Mouse (Mus musculus): Measurements from ENCODE around the gene Pitpnm1. TPM values are rescaled to one million over a fixed set of nuclear protein-coding genes. Genes with fewer than 3 reads are reported as not detected.

Pitpnm1 gene
- total and polyA plus RNA-seq, 2 experiments from 2014 or later: 82.9 to 127 TPM

GRCm38 (mm10) chr19:4088146-4088545, 11.7 kb upstream of the Pitpnm1 start:
- Histone ChIP-seq H3K4me2 (ENCODE audit: low read depth) (no peak overlapping the region), H3K4me3 (ENCODE audit: low read depth, low read length) (no peak overlapping the region), H3K36me3 (ENCODE audit: insufficient read depth) (no peaks in the 10 kb centered on the region), H3K4me1 (ENCODE audit: insufficient read depth) (no peaks in the 10 kb centered on the region), H3K27me3 (ENCODE audit: insufficient read depth, low read length) (no peaks in the 10 kb centered on the region), H3K9ac (no peak overlapping the region), H3K27ac (ENCODE audit: low read depth, low read length) (no peak overlapping the region), H3K9me3 (ENCODE audit: low read length) (no peaks in the 10 kb centered on the region)
- ATAC-seq (no peak), DNase-seq (no peak)
- no peak for TF ChIP-seq CTCF (IDR thresholded peaks at IDR 0.05; ENCODE audit: low read depth)
- WGBS: 58% methylated on average over 5 of the region's 5 CpGs

- Histone ChIP-seq H3K36me3 (ENCODE audit: insufficient read depth) (no peaks in the 10 kb centered on the region), H3K9ac (no peak overlapping the region), H3K4me3 (ENCODE audit: low read depth, low read length) (no peak overlapping the region), H3K9me3 (ENCODE audit: low read length) (no peaks in the 10 kb centered on the region), H3K4me2 (ENCODE audit: low read depth) (no peak overlapping the region), H3K4me1 (ENCODE audit: insufficient read depth) (no peaks in the 10 kb centered on the region), H3K27ac (ENCODE audit: low read depth, low read length) (no peak overlapping the region), H3K27me3 (ENCODE audit: insufficient read depth, low read length) (no peaks in the 10 kb centered on the region)
- no peak for ATAC-seq
- WGBS: 29% methylated on average over 6 of the region's 6 CpGs
- TF ChIP-seq CTCF (IDR thresholded peaks at IDR 0.05; ENCODE audit: low read depth): no peak
- DNase-seq: no peak
Observed at GRCm38 (mm10) chr19:4089128-4089527, 10.7 kb upstream of the Pitpnm1 start.

GRCm38 (mm10) chr19:4090446-4090845, 9.4 kb upstream of the Pitpnm1 start:
- no peaks in the 10 kb centered on the region for H3K4me1 ChIP-seq (ENCODE audit: insufficient read depth)
- no peaks in the 10 kb centered on the region for H3K36me3 ChIP-seq (ENCODE audit: insufficient read depth)
- WGBS: 89% methylated on average over 3 of the region's 3 CpGs
- no peak overlapping the region for H3K4me3 ChIP-seq (ENCODE audit: low read depth, low read length)
- no peak for ATAC-seq
- no peak for DNase-seq
- TF ChIP-seq CTCF (IDR thresholded peaks at IDR 0.05; ENCODE audit: low read depth): no peak
- H3K27ac ChIP-seq (ENCODE audit: low read depth, low read length): no peak overlapping the region
- no peaks in the 10 kb centered on the region for H3K27me3 ChIP-seq (ENCODE audit: insufficient read depth, low read length)
- H3K9ac ChIP-seq: no peak overlapping the region
- no peak overlapping the region for H3K4me2 ChIP-seq (ENCODE audit: low read depth)
- no peaks in the 10 kb centered on the region for H3K9me3 ChIP-seq (ENCODE audit: low read length)

- WGBS: 75% methylated on average over 2 of the region's 2 CpGs
- DNase-seq: no peak
- no peaks in the 10 kb centered on the region for H3K27me3 ChIP-seq (ENCODE audit: insufficient read depth, low read length)
- no peak for ATAC-seq
- no peak overlapping the region for H3K27ac ChIP-seq (ENCODE audit: low read depth, low read length)
- no peak for TF ChIP-seq CTCF (IDR thresholded peaks at IDR 0.05; ENCODE audit: low read depth)
- H3K36me3 ChIP-seq (ENCODE audit: insufficient read depth): no peaks in the 10 kb centered on the region
- H3K4me3 ChIP-seq (ENCODE audit: low read depth, low read length): no peak overlapping the region
- H3K4me1 ChIP-seq (ENCODE audit: insufficient read depth): 0 out of 2 replicates have a peak, but pooled peaks cover 5% of the 10 kb centered on the region
- H3K9ac ChIP-seq: no peak overlapping the region
- H3K4me2 ChIP-seq (ENCODE audit: low read depth): no peak overlapping the region
- H3K9me3 ChIP-seq (ENCODE audit: low read length): no peaks in the 10 kb centered on the region
Observed at GRCm38 (mm10) chr19:4091383-4091782, 8.4 kb upstream of the Pitpnm1 start.

- Histone ChIP-seq H3K4me1 (ENCODE audit: insufficient read depth) (0 out of 2 replicates have a peak, but pooled peaks cover 5% of the 10 kb centered on the region), H3K27me3 (ENCODE audit: insufficient read depth, low read length) (no peaks in the 10 kb centered on the region), H3K4me2 (ENCODE audit: low read depth) (no peak overlapping the region), H3K27ac (ENCODE audit: low read depth, low read length) (no peak overlapping the region), H3K36me3 (ENCODE audit: insufficient read depth) (no peaks in the 10 kb centered on the region), H3K4me3 (ENCODE audit: low read depth, low read length) (no peak overlapping the region), H3K9me3 (ENCODE audit: low read length) (no peaks in the 10 kb centered on the region), H3K9ac (no peak overlapping the region)
- TF ChIP-seq CTCF (IDR thresholded peaks at IDR 0.05; ENCODE audit: low read depth): no peak
- 85% methylated on average over 3 of the region's 3 CpGs for WGBS
- no peak for DNase-seq
- no peak for ATAC-seq
Observed at GRCm38 (mm10) chr19:4092750-4093149, 7.0 kb upstream of the Pitpnm1 start.

GRCm38 (mm10) chr19:4093772-4094171, 6.0 kb upstream of the Pitpnm1 start:
- H3K36me3 ChIP-seq (ENCODE audit: insufficient read depth): no peaks in the 10 kb centered on the region
- no peak overlapping the region for H3K4me2 ChIP-seq (ENCODE audit: low read depth)
- no peak overlapping the region for H3K9ac ChIP-seq
- TF ChIP-seq CTCF (IDR thresholded peaks at IDR 0.05; ENCODE audit: low read depth): no peak
- H3K27me3 ChIP-seq (ENCODE audit: insufficient read depth, low read length): no peaks in the 10 kb centered on the region
- H3K9me3 ChIP-seq (ENCODE audit: low read length): no peaks in the 10 kb centered on the region
- H3K4me3 ChIP-seq (ENCODE audit: low read depth, low read length): no peak overlapping the region
- no peak for ATAC-seq
- 71% methylated on average over 7 of the region's 7 CpGs for WGBS
- no peak overlapping the region for H3K27ac ChIP-seq (ENCODE audit: low read depth, low read length)
- DNase-seq: no peak
- H3K4me1 ChIP-seq (ENCODE audit: insufficient read depth): 0 out of 2 replicates have a peak, but pooled peaks cover 5% of the 10 kb centered on the region

- no peak for TF ChIP-seq CTCF (IDR thresholded peaks at IDR 0.05; ENCODE audit: low read depth)
- Histone ChIP-seq H3K4me3 (ENCODE audit: low read depth, low read length) (no peak overlapping the region), H3K27me3 (ENCODE audit: insufficient read depth, low read length) (no peaks in the 10 kb centered on the region), H3K36me3 (ENCODE audit: insufficient read depth) (no peaks in the 10 kb centered on the region), H3K27ac (ENCODE audit: low read depth, low read length) (no peak overlapping the region), H3K4me2 (ENCODE audit: low read depth) (no peak overlapping the region), H3K9ac (no peak overlapping the region), H3K9me3 (ENCODE audit: low read length) (no peaks in the 10 kb centered on the region), H3K4me1 (ENCODE audit: insufficient read depth) (0 out of 2 replicates have a peak, but pooled peaks cover 5% of the 10 kb centered on the region)
- 85% methylated on average over 3 of the region's 3 CpGs for WGBS
- ATAC-seq (no peak), DNase-seq (no peak)
Observed at GRCm38 (mm10) chr19:4094348-4094747, 5.5 kb upstream of the Pitpnm1 start.
